Mouse (Mus musculus): ENCODE results near the gene Nudt9.

- no peak for TF ChIP-seq POLR2AphosphoS2 (IDR thresholded peaks at IDR 0.05; ENCODE audit: insufficient read length, low read depth)
- TF ChIP-seq POLR2A (IDR thresholded peaks at IDR 0.05; ENCODE audit: insufficient read length, low read depth), result no peak
- TF ChIP-seq MAX (IDR thresholded peaks at IDR 0.05; ENCODE audit: low read depth), result no peak
- TF ChIP-seq CEBPB (IDR thresholded peaks at IDR 0.05; ENCODE audit: insufficient read depth, poor library complexity, severe bottlenecking), result no peak
- TF ChIP-seq TCF3 (IDR thresholded peaks at IDR 0.05; ENCODE audit: insufficient read length, low read depth), result no peak
Measured at GRCm38 (mm10) chr5:104039154-104039932, 6.8 kb upstream of the Nudt9 start.

Data from myocyte (in vitro differentiated cells).